Mouse (Mus musculus): ENCODE measurements around the gene Lpar4. TPM values are rescaled to one million over a fixed set of nuclear protein-coding genes. Genes with fewer than 3 reads are reported as not detected.

The Lpar4 gene
- polyA plus RNA-seq, 1 experiment from 2014 or later: 8.1 TPM

DNA sequence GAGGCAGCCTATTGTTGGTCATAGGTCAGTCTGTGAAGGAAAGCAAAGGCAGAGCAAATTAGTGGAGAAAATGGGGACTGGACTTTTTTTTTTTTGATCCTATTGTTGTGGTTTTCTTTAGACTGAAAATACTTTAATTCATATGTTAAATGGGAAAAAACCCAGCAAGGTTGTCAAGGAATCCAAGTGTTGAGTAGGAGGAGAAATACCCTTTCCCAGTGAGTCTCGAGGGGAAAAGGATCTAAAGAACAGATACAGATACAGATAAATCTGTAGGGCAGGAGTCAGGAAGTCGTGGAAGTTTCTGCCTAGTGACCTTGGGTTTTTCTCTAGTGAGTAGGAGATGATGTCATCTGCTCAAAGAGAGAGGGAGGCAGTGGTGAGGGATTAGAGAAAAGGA, 30.6 kb downstream of the Lpar4 start:
- Histone ChIP-seq H3K36me3 (ENCODE audit: control insufficient read depth, insufficient read depth, low read length) (no peaks in the 10 kb centered on the region), H3K27me3 (replicated peaks; ENCODE audit: control insufficient read depth, insufficient read depth, low read length) (no peaks in the 10 kb centered on the region), H3K4me3 (ENCODE audit: low read length) (no peak overlapping the region), H3K4me1 (ENCODE audit: control insufficient read depth, insufficient read depth, low read length) (no peaks in the 10 kb centered on the region), H3K27ac (ENCODE audit: low read length) (no peak overlapping the region), H3K9me3 (ENCODE audit: control insufficient read depth, low read length) (no peaks in the 10 kb centered on the region), H3K4me2 (ENCODE audit: low read depth, low read length) (no peak overlapping the region), H3K9ac (ENCODE audit: low read depth, low read length) (no peak overlapping the region)
- 23% methylated on average over 2 of the region's 2 CpGs for WGBS
- ATAC-seq: no peak

GRCm38 (mm10) chrX:106953840-106954239, 33.4 kb downstream of the Lpar4 start:
- ATAC-seq: no peak
- H3K36me3 ChIP-seq (ENCODE audit: control insufficient read depth, insufficient read depth, low read length): no peaks in the 10 kb centered on the region
- 75% methylated on average over 1 of the region's 1 CpGs for WGBS
- no peak overlapping the region for H3K27ac ChIP-seq (ENCODE audit: low read length)
- H3K9ac ChIP-seq (ENCODE audit: low read depth, low read length): no peak overlapping the region
- no peak overlapping the region for H3K4me3 ChIP-seq (ENCODE audit: low read length)
- no peaks in the 10 kb centered on the region for H3K27me3 ChIP-seq (replicated peaks; ENCODE audit: control insufficient read depth, insufficient read depth, low read length)
- no peak overlapping the region for H3K4me2 ChIP-seq (ENCODE audit: low read depth, low read length)
- no peaks in the 10 kb centered on the region for H3K4me1 ChIP-seq (ENCODE audit: control insufficient read depth, insufficient read depth, low read length)
- H3K9me3 ChIP-seq (ENCODE audit: control insufficient read depth, low read length): no peaks in the 10 kb centered on the region

DNA sequence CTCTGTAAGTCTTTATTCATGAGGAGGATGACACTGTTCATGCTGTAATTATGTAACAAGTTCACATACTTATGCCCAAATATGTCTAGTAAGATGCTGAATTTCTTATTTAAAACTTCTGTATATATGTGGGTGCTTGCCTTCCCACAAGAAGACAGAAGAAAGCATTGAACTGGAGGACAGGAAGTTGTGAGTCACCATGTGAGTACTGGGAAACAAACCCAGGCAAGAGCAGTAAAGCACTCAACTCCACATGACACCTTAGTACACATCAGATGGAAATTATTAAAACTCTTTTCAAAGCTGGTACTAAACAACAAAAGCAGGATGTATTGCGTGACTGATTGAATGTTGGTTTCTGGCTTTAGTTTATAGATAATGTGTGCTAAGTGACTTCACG, 41.8 kb downstream of the Lpar4 start:
- Histone ChIP-seq H3K9ac (ENCODE audit: low read depth, low read length) (no peak overlapping the region), H3K27ac (ENCODE audit: low read length) (no peak overlapping the region), H3K27me3 (replicated peaks; ENCODE audit: control insufficient read depth, insufficient read depth, low read length) (no peaks in the 10 kb centered on the region), H3K4me2 (ENCODE audit: low read depth, low read length) (no peak overlapping the region), H3K9me3 (ENCODE audit: control insufficient read depth, low read length) (no peaks in the 10 kb centered on the region), H3K4me1 (ENCODE audit: control insufficient read depth, insufficient read depth, low read length) (no peaks in the 10 kb centered on the region), H3K36me3 (ENCODE audit: control insufficient read depth, insufficient read depth, low read length) (no peaks in the 10 kb centered on the region), H3K4me3 (ENCODE audit: low read length) (no peak overlapping the region)
- ATAC-seq: no peak
- WGBS: 56% methylated on average over 2 of the region's 2 CpGs

GRCm38 (mm10) chrX:106964326-106964725, 43.9 kb downstream of the Lpar4 start:
- Histone ChIP-seq H3K36me3 (ENCODE audit: control insufficient read depth, insufficient read depth, low read length) (no peaks in the 10 kb centered on the region), H3K9ac (ENCODE audit: low read depth, low read length) (no peak overlapping the region), H3K27ac (ENCODE audit: low read length) (no peak overlapping the region), H3K9me3 (ENCODE audit: control insufficient read depth, low read length) (no peaks in the 10 kb centered on the region), H3K4me3 (ENCODE audit: low read length) (no peak overlapping the region), H3K4me2 (ENCODE audit: low read depth, low read length) (no peak overlapping the region), H3K4me1 (ENCODE audit: control insufficient read depth, insufficient read depth, low read length) (no peaks in the 10 kb centered on the region), H3K27me3 (replicated peaks; ENCODE audit: control insufficient read depth, insufficient read depth, low read length) (no peaks in the 10 kb centered on the region)
- WGBS: 74% methylated on average over 2 of the region's 2 CpGs
- no peak for ATAC-seq

Other genes with a start within 250 kb of the Lpar4 start
- gene Rtl3, start 80.0 kb upstream of the Lpar4 start, polyA plus RNA-seq (2015; fragmentation: Nextera tagmentation; extraction: Ambion mirVana): 12.2 and 12.8 TPM in 2 replicates
- 0.16 TPM in 1 of 2 replicates, not detected in the other for gene P2ry10, start 167.9 kb downstream of the Lpar4 start, polyA plus RNA-seq (2015; fragmentation: Nextera tagmentation; extraction: Ambion mirVana)
- 0.51 and 0.62 TPM in 2 replicates for gene P2ry10b, start 228.3 kb downstream of the Lpar4 start, polyA plus RNA-seq (2015; fragmentation: Nextera tagmentation; extraction: Ambion mirVana)